In genomic region chr14:31652106-31652505, GRCm38 (mm10) we compare ENCODE assay signal across 21 mouse cellular contexts. TPM values are rescaled to one million over a fixed set of nuclear protein-coding genes. Genes with fewer than 3 reads are reported as not detected.
"Had no signal": no experiment of that assay in that cellular context is flagged by ENCODE, and none has a peak within 500 bp of the region (broad histone marks: within the 10 kb centered on the region; RNA-seq: fewer than 3 reads in every experiment).

No protein-coding gene starts in this region.

- DNase-seq: kidney, adult 2 months; kidney, postnatal 36 days; layer of hippocampus, adult 9-11 months; layer of hippocampus, postnatal 36 days; lung, adult 2 months; lung, postnatal 36 days; right cerebral cortex, postnatal 14 days; thymus, adult 2 months; thymus, postnatal 25 days had no signal

- H3K9ac ChIP-seq: kidney, embryonic 15.5 days; limb, embryonic 13.5 days; liver, embryonic 14.5 days; stomach, embryonic 15.5 days had no signal

- H3K36me3 ChIP-seq: kidney, embryonic 15.5 days; stomach, embryonic 15.5 days had no signal

- H3K9me3 ChIP-seq: kidney, embryonic 15.5 days; stomach, embryonic 15.5 days had no signal

- H3K27ac ChIP-seq: kidney, embryonic 15.5 days; limb, embryonic 13.5 days; liver, embryonic 14.5 days; stomach, embryonic 15.5 days had no signal

- ATAC-seq: lung, postnatal 0 days; midbrain, embryonic 16.5 days had no signal

- H3K27me3 ChIP-seq: kidney, embryonic 15.5 days; limb, embryonic 13.5 days; stomach, embryonic 15.5 days had no signal

- H3K4me2 ChIP-seq: kidney, embryonic 15.5 days; limb, embryonic 13.5 days; midbrain, embryonic 11.5 days; stomach, embryonic 15.5 days had no signal

- H3K4me3 ChIP-seq: kidney, embryonic 15.5 days; limb, embryonic 13.5 days; stomach, embryonic 15.5 days had no signal

RNA-seq across cellular contexts. Expression of gene Gm49387, which starts 11.4 kb away (rescaled TPM):
- total RNA-seq: layer of hippocampus, adult 18-20 months; layer of hippocampus, postnatal 36 days; left cerebral cortex, adult 8-10 months; megakaryocyte progenitor cell, adult 5-6 weeks had no signal
- polyA plus RNA-seq: kidney, adult 2 months; lung, adult 2 months; midbrain, embryonic 11.5 days; midbrain, embryonic 16.5 days; neural tube, embryonic 14.5 days; stomach, embryonic 15.5 days; thymus, adult 2 months; urinary bladder, adult 2 months had no signal
